Comparison of ENCODE assay signal across 8 mouse cellular contexts in genomic region chr3:31061103-31061785, GRCm38 (mm10). TPM values are rescaled to one million over a fixed set of nuclear protein-coding genes. Genes with fewer than 3 reads are reported as not detected.
DNase-seq lines count a peak whose midpoint lies in the region; ATAC-seq lines count a peak whose summit lies in the region.

No protein-coding gene starts in this region.

- no peaks in the 10 kb centered on the region for H3K27me3 ChIP-seq in kidney, embryonic 16.5 days (ENCODE audit: insufficient read depth, low read length)

- no peak for ATAC-seq in kidney, embryonic 16.5 days (ENCODE audit: low FRiP score, low TSS enrichment)
- ATAC-seq in frontal cortex, adult (ENCODE audit: low TSS enrichment): no peak

- WGBS in kidney, embryonic 16.5 days: 55% methylated on average over 20 of the region's 20 CpGs

- 0 out of 2 replicates have a peak overlapping the region, but pooled peaks have one; percentile 7 for H3K4me2 ChIP-seq in kidney, embryonic 16.5 days (replicated peaks; ENCODE audit: low read depth, low read length)

- no peaks in the 10 kb centered on the region for H3K4me1 ChIP-seq in kidney, embryonic 16.5 days (ENCODE audit: insufficient read depth, low read length)

- no peaks in the 10 kb centered on the region for H3K36me3 ChIP-seq in kidney, embryonic 16.5 days (ENCODE audit: insufficient read depth, low read length)

- H3K9ac ChIP-seq in kidney, embryonic 16.5 days (replicated peaks; ENCODE audit: low read length): no peak overlapping the region

- DNase-seq in kidney, adult 18-20 months: no peak
- peak; percentile 76 for DNase-seq in MN1 (ENCODE audit: low spot score)
- DNase-seq in induced T-regulatory cell, adult 2 months (ENCODE audit: low read depth): peak; percentile 89
- peak; percentile 77 for DNase-seq in naive thymus-derived CD4-positive, alpha-beta T cell, adult 2 months (ENCODE audit: low read depth)
- DNase-seq in cerebellum, postnatal 10 days: no peak
- DNase-seq in left cerebral cortex, adult 8-10 months (ENCODE audit: low spot score in 2 of 2): no peak

- H3K4me3 ChIP-seq in kidney, embryonic 16.5 days (ENCODE audit: low read length): no peak overlapping the region

- H3K27ac ChIP-seq in kidney, embryonic 16.5 days (ENCODE audit: low read length): peak overlapping the region; percentile 2; the same call in 1 of the 2 replicates

- H3K9me3 ChIP-seq in kidney, embryonic 16.5 days (ENCODE audit: low read length): no peaks in the 10 kb centered on the region

RNA-seq across cellular contexts. Expression of gene Skil, which starts 33.6 kb away (rescaled TPM):
- 18.5 and 21.2 TPM in 2 replicates for polyA plus RNA-seq in kidney, embryonic 16.5 days (2015; fragmentation: Nextera tagmentation; extraction: Ambion mirVana)
- 10 to 100 TPM; 60.9 to 68.8 (median 63.9) TPM for total RNA-seq in left cerebral cortex, adult 8-10 months (2022)

Comparison
In these comparisons a context has a peak if more than half of its experiments do, and no peak if none do; other contexts are left out.
1. DNase-seq: peak in MN1 (single experiment), induced T-regulatory cell, adult 2 months (single experiment) and naive thymus-derived CD4-positive, alpha-beta T cell, adult 2 months (single experiment); none in kidney, adult 18-20 months (single experiment), cerebellum, postnatal 10 days (0 of 2) and left cerebral cortex, adult 8-10 months (0 of 2).